Mouse (Mus musculus) 416B (cell line): ENCODE measurements around the gene Plekhg3.
A peak's percentile ranks its signal among the peaks of the same experiment; 100 is the strongest.

Experiments
- DNase-seq: peaks from one replicate; pipeline ENCODE4 v3.0.0; 2011; ENCODE audit warnings: low read depth

The Plekhg3 gene

GRCm38 (mm10) chr12:76585028-76585427, 54.3 kb downstream of the Plekhg3 start:
- DNase-seq = no peak

GRCm38 (mm10) chr12:76587357-76587756, 56.7 kb downstream of the Plekhg3 start:
- DNase-seq = no peak

GRCm38 (mm10) chr12:76589531-76589930, 58.8 kb downstream of the Plekhg3 start:
- no peak for DNase-seq

- DNase-seq = no peak
Observed at GRCm38 (mm10) chr12:76591037-76591436, 60.3 kb downstream of the Plekhg3 start.

- peak; percentile 63 for DNase-seq
Observed at GRCm38 (mm10) chr12:76592213-76592612, 61.5 kb downstream of the Plekhg3 start.

GRCm38 (mm10) chr12:76593254-76593653, 62.6 kb downstream of the Plekhg3 start:
- DNase-seq = no peak

- DNase-seq = peak; percentile 91
Observed at GRCm38 (mm10) chr12:76593839-76594322, 63.2 kb downstream of the Plekhg3 start.

- DNase-seq = no peak
Observed at GRCm38 (mm10) chr12:76594556-76594955, 63.9 kb downstream of the Plekhg3 start.

- no peak for DNase-seq
Observed at GRCm38 (mm10) chr12:76595830-76596229, 65.1 kb downstream of the Plekhg3 start.

GRCm38 (mm10) chr12:76596292-76597023, 65.8 kb downstream of the Plekhg3 start:
- DNase-seq = peak; percentile 68

GRCm38 (mm10) chr12:76597577-76598100, 66.9 kb downstream of the Plekhg3 start:
- no peak for DNase-seq

- no peak for DNase-seq
Observed at GRCm38 (mm10) chr12:76598196-76598928, 67.7 kb downstream of the Plekhg3 start.

GRCm38 (mm10) chr12:76603779-76604178, 73.1 kb downstream of the Plekhg3 start:
- no peak for DNase-seq

GRCm38 (mm10) chr12:76604546-76604945, 73.9 kb downstream of the Plekhg3 start:
- DNase-seq = no peak

GRCm38 (mm10) chr12:76605837-76606236, 75.1 kb downstream of the Plekhg3 start:
- DNase-seq = peak; percentile 9

- no peak for DNase-seq
Observed at GRCm38 (mm10) chr12:76608241-76608640, 77.5 kb downstream of the Plekhg3 start.

GRCm38 (mm10) chr12:76608997-76609565, 78.4 kb downstream of the Plekhg3 start:
- DNase-seq = no peak

GRCm38 (mm10) chr12:76612621-76613020, 81.9 kb downstream of the Plekhg3 start:
- DNase-seq = no peak

GRCm38 (mm10) chr12:76614868-76615579, 84.3 kb downstream of the Plekhg3 start:
- DNase-seq = peak; percentile 66

- no peak for DNase-seq
Observed at GRCm38 (mm10) chr12:76615580-76615937, 84.9 kb downstream of the Plekhg3 start.

GRCm38 (mm10) chr12:76618175-76618574, 87.5 kb downstream of the Plekhg3 start:
- no peak for DNase-seq

- no peak for DNase-seq
Observed at GRCm38 (mm10) chr12:76619847-76620246, 89.2 kb downstream of the Plekhg3 start.
